Mouse (Mus musculus) bone marrow, adult 2 months (tissue): ENCODE results near the gene Cd2bp2.

Experiments used
- CTCF ChIP-seq: fragments of 200-500 bp; IDR thresholded peaks from 2 replicates; pipeline ENCODE4 v1.5.1; 2011; ENCODE audit warnings: low read length, control low read depth; ENCODE audit not compliant: control insufficient read depth, insufficient read depth
- POLR2A ChIP-seq: fragments of 200-500 bp; IDR thresholded peaks from 2 replicates; pipeline ENCODE4 v1.6.1; 2011; ENCODE audit warnings: low read depth, mild to moderate bottlenecking, control low read depth, low read length, borderline replicate concordance; ENCODE audit not compliant: control insufficient read depth

- TF ChIP-seq CTCF (no peak), POLR2A (no peak)
Observed at GRCm38 (mm10) chr7:127188305-127189276, 7.3 kb downstream of the Cd2bp2 start.
